Mouse (Mus musculus) liver, adult 2 months (tissue): ENCODE data around the gene Rnf224.

Experiments
- CTCF ChIP-seq: fragments of 200-500 bp; IDR thresholded peaks from 2 replicates; pipeline ENCODE4 v1.5.1; 2011; ENCODE audit warnings: low read depth, low read length, control low read depth
- POLR2A ChIP-seq: fragments of 200-500 bp; IDR thresholded peaks from 2 replicates; pipeline ENCODE4 v1.6.1; 2011; ENCODE audit warnings: low read length, control low read depth; ENCODE audit not compliant: insufficient read depth; ENCODE audit errors: extremely low read depth

- TF ChIP-seq POLR2A (no peak), CTCF (no peak)
Measured at GRCm38 (mm10) chr2:25263623-25264285, 27.2 kb upstream of the Rnf224 start.
